Mouse (Mus musculus) lung, postnatal 4 days (tissue): Measurements from ENCODE around the gene Gabarap.

ENCODE experiments used
- DNase-seq, 2 experiments: peaks; one replicate each; pipeline ENCODE4 v3.0.0; 2021

The Gabarap gene

GRCm38 (mm10) chr11:70023481-70024150 is 32.7 kb downstream of the Gabarap start:
- no peak for DNase-seq

GRCm38 (mm10) chr11:70024151-70024514 is 33.2 kb downstream of the Gabarap start:
- no peak for DNase-seq

GRCm38 (mm10) chr11:70026689-70027088 is 35.7 kb downstream of the Gabarap start:
- peak; percentile 57 to 80 for DNase-seq

GRCm38 (mm10) chr11:70027397-70027796 is 36.5 kb downstream of the Gabarap start:
- peak in 1 of 2 experiments; percentile 36 for DNase-seq

GRCm38 (mm10) chr11:70028401-70029129 is 37.6 kb downstream of the Gabarap start:
- DNase-seq = no peak

- peak; percentile 81 to 86 for DNase-seq
Observed at GRCm38 (mm10) chr11:70029130-70029801, 38.3 kb downstream of the Gabarap start.

- DNase-seq = no peak
Observed at GRCm38 (mm10) chr11:70029829-70030550, 39.0 kb downstream of the Gabarap start.

- no peak for DNase-seq
Observed at GRCm38 (mm10) chr11:70030651-70031320, 39.8 kb downstream of the Gabarap start.

- DNase-seq = no peak
Observed at GRCm38 (mm10) chr11:70031321-70031670, 40.4 kb downstream of the Gabarap start.

GRCm38 (mm10) chr11:70038174-70038573 is 47.2 kb downstream of the Gabarap start:
- DNase-seq = no peak

- DNase-seq = no peak
Observed at GRCm38 (mm10) chr11:70039631-70040030, 48.7 kb downstream of the Gabarap start.

GRCm38 (mm10) chr11:70040184-70040583 is 49.2 kb downstream of the Gabarap start:
- no peak for DNase-seq

- DNase-seq = no peak
Observed at GRCm38 (mm10) chr11:70042309-70043085, 51.6 kb downstream of the Gabarap start.

GRCm38 (mm10) chr11:70043665-70044064 is 52.7 kb downstream of the Gabarap start:
- DNase-seq = no peak
